Mouse (Mus musculus) myocyte (in vitro differentiated cells): ENCODE measurements at regions not wholly inside any gene's neighbourhood (a gene's known extent, or its start where the extent isn't known, plus 50 kb on each side); places are given as distances from the start of the nearest gene placed in this dataset.

Experiments used
- H3K27me3 ChIP-seq: one replicate; pipeline ENCODE4 v1.6.1; 2011; ENCODE audit not compliant: control insufficient read depth, insufficient read depth, insufficient read length
- H3K36me3 ChIP-seq: one replicate; pipeline ENCODE4 v1.6.1; 2011; ENCODE audit not compliant: control insufficient read depth, insufficient read depth
- H3K4me2 ChIP-seq: one replicate; pipeline ENCODE4 v1.6.1; 2011; ENCODE audit warnings: low read depth, control low read depth
- H3K4me3 ChIP-seq: one replicate; pipeline ENCODE4 v1.5.1; 2011; ENCODE audit warnings: mild to moderate bottlenecking, control low read depth, moderate library complexity
- H3K79me2 ChIP-seq: one replicate; pipeline ENCODE4 v1.6.1; 2011; ENCODE audit not compliant: control insufficient read depth, insufficient read depth
- H3ac ChIP-seq: one replicate; pipeline ENCODE4 v1.6.1; 2011; ENCODE audit not compliant: control insufficient read depth, insufficient read length
- CEBPB ChIP-seq: IDR thresholded peaks from 2 replicates; pipeline ENCODE4 v1.6.1; 2011; ENCODE audit warnings: mild to moderate bottlenecking, moderate library complexity; ENCODE audit not compliant: poor library complexity, insufficient read depth, severe bottlenecking
- E2F4 ChIP-seq: IDR thresholded peaks from one replicate; pipeline ENCODE4 v1.6.1; 2011; ENCODE audit warnings: mild to moderate bottlenecking, control low read depth, moderate library complexity; ENCODE audit not compliant: insufficient read depth
- MAX ChIP-seq: IDR thresholded peaks from one replicate; pipeline ENCODE4 v1.6.1; 2011; ENCODE audit warnings: low read depth, mild to moderate bottlenecking, control low read depth
- MYOD1 ChIP-seq, 3 experiments: IDR thresholded peaks; one replicate each; pipeline ENCODE4 v1.6.1; 2011; ENCODE audit warnings: control low read depth in 2 of 3, low read depth in 2 of 3, mild to moderate bottlenecking in 2 of 3, moderate library complexity in 1 of 3; ENCODE audit not compliant: insufficient read length in 2 of 3, control insufficient read depth in 1 of 3
- MYOG ChIP-seq, 3 experiments: IDR thresholded peaks; one replicate each; pipeline ENCODE4 v1.6.1; 2011; ENCODE audit warnings: control low read depth in 2 of 3, low read depth in 2 of 3, mild to moderate bottlenecking in 2 of 3; ENCODE audit not compliant: insufficient read length in 2 of 3, control insufficient read depth in 1 of 3, insufficient read depth in 1 of 3
- POLR2A ChIP-seq: IDR thresholded peaks from one replicate; pipeline ENCODE4 v1.6.1; 2011; ENCODE audit warnings: low read depth, mild to moderate bottlenecking, control low read depth, moderate library complexity; ENCODE audit not compliant: insufficient read length
- POLR2AphosphoS2 ChIP-seq: IDR thresholded peaks from one replicate; pipeline ENCODE4 v1.6.1; 2011; ENCODE audit warnings: low read depth, control low read depth; ENCODE audit not compliant: insufficient read length
- REST ChIP-seq: IDR thresholded peaks from one replicate; pipeline ENCODE4 v1.6.1; 2011; ENCODE audit warnings: mild to moderate bottlenecking, control low read depth, moderate library complexity; ENCODE audit not compliant: insufficient read depth, insufficient read length
- SRF ChIP-seq: IDR thresholded peaks from one replicate; pipeline ENCODE4 v1.6.1; 2011; ENCODE audit warnings: low read depth; ENCODE audit not compliant: control insufficient read depth, insufficient read length
- TCF12 ChIP-seq: IDR thresholded peaks from one replicate; pipeline ENCODE4 v1.6.1; 2011; ENCODE audit warnings: mild to moderate bottlenecking, control low read depth; ENCODE audit not compliant: poor library complexity, insufficient read depth, severe bottlenecking
- TCF3 ChIP-seq: IDR thresholded peaks from one replicate; pipeline ENCODE4 v1.6.1; 2011; ENCODE audit warnings: low read depth, control low read depth; ENCODE audit not compliant: insufficient read length
- USF1 ChIP-seq: IDR thresholded peaks from one replicate; pipeline ENCODE4 v1.6.1; 2011; ENCODE audit warnings: low read depth, mild to moderate bottlenecking, control low read depth, moderate library complexity

DNA sequence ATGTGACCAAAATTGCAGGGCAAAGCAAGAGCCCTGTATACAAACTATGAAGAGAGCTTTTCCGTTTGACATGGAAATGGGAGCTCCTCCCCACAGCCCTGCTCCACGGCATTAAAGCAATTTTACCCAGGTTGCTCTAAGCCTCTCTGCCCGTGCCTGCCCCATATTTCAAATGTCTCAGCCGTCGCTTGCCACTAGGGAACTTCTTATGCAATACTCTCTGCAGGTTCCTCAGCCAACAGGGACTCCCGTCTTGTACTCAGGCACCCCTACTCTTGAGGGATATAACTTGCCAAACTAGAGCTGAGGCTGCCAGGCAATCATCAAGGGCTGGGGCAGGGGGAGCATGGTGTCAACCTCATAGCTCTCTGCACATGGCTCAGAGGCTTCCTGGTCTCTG, 145.1 kb downstream of the Cdh26 start:
- TF ChIP-seq MAX (no peak), USF1 (no peak), POLR2AphosphoS2 (no peak), REST (no peak), SRF (no peak), POLR2A (no peak), MYOG (IDR thresholded peaks at IDR 0.05; ENCODE audit: control insufficient read depth in 1 of 3, insufficient read depth in 1 of 3, insufficient read length in 2 of 3, low read depth in 2 of 3) (no peak), CEBPB (no peak), MYOD1 (IDR thresholded peaks at IDR 0.05; ENCODE audit: control insufficient read depth in 1 of 3, insufficient read length in 2 of 3, low read depth in 2 of 3) (no peak)
- Histone ChIP-seq H3K79me2 (no peaks in the 10 kb centered on the region), H3ac (no peak overlapping the region), H3K4me3 (no peak overlapping the region), H3K36me3 (no peaks in the 10 kb centered on the region), H3K27me3 (no peaks in the 10 kb centered on the region), H3K4me2 (no peak overlapping the region)

GRCm38 (mm10) chr2:178576067-178576466, 145.7 kb downstream of the Cdh26 start:
- Histone ChIP-seq H3K4me3 (no peak overlapping the region), H3K4me2 (no peak overlapping the region), H3K27me3 (no peaks in the 10 kb centered on the region), H3ac (no peak overlapping the region), H3K36me3 (no peaks in the 10 kb centered on the region), H3K79me2 (no peaks in the 10 kb centered on the region)
- no peak for TF ChIP-seq USF1
- TF ChIP-seq POLR2A: no peak
- no peak for TF ChIP-seq TCF3
- no peak for TF ChIP-seq MYOG (IDR thresholded peaks at IDR 0.05; ENCODE audit: control insufficient read depth in 1 of 3, insufficient read depth in 1 of 3, insufficient read length in 2 of 3, low read depth in 2 of 3)
- no peak for TF ChIP-seq REST
- no peak for TF ChIP-seq E2F4
- TF ChIP-seq MYOD1 (IDR thresholded peaks at IDR 0.05; ENCODE audit: control insufficient read depth in 1 of 3, insufficient read length in 2 of 3, low read depth in 2 of 3): no peak
- TF ChIP-seq POLR2AphosphoS2: no peak
- no peak for TF ChIP-seq SRF
- no peak for TF ChIP-seq MAX
- TF ChIP-seq TCF12: no peak
- TF ChIP-seq CEBPB: no peak

- Histone ChIP-seq H3K27me3 (no peaks in the 10 kb centered on the region), H3K79me2 (no peaks in the 10 kb centered on the region), H3K4me3 (no peak overlapping the region), H3ac (no peak overlapping the region), H3K4me2 (no peak overlapping the region), H3K36me3 (no peaks in the 10 kb centered on the region)
- TF ChIP-seq CEBPB: no peak
- no peak for TF ChIP-seq REST
- no peak for TF ChIP-seq MYOG (IDR thresholded peaks at IDR 0.05; ENCODE audit: control insufficient read depth in 1 of 3, insufficient read depth in 1 of 3, insufficient read length in 2 of 3, low read depth in 2 of 3)
- TF ChIP-seq TCF3: no peak
- TF ChIP-seq SRF: no peak
These were observed 149.2 kb downstream of the Cdh26 start for GRCm38 (mm10) chr2:178579571-178579970.

GRCm38 (mm10) chr2:178581306-178581705, 151.0 kb downstream of the Cdh26 start:
- Histone ChIP-seq H3K4me3 (no peak overlapping the region), H3K36me3 (no peaks in the 10 kb centered on the region), H3K79me2 (no peaks in the 10 kb centered on the region), H3K4me2 (no peak overlapping the region), H3ac (no peak overlapping the region), H3K27me3 (no peaks in the 10 kb centered on the region)
- no peak for TF ChIP-seq USF1
- TF ChIP-seq MYOD1 (IDR thresholded peaks at IDR 0.05; ENCODE audit: control insufficient read depth in 1 of 3, insufficient read length in 2 of 3, low read depth in 2 of 3): no peak
- TF ChIP-seq E2F4: no peak
- no peak for TF ChIP-seq SRF
- TF ChIP-seq MAX: no peak
- TF ChIP-seq MYOG (IDR thresholded peaks at IDR 0.05; ENCODE audit: control insufficient read depth in 1 of 3, insufficient read depth in 1 of 3, insufficient read length in 2 of 3, low read depth in 2 of 3): no peak
- no peak for TF ChIP-seq POLR2AphosphoS2
- no peak for TF ChIP-seq REST
- no peak for TF ChIP-seq TCF3
- TF ChIP-seq TCF12: no peak
- no peak for TF ChIP-seq POLR2A
- no peak for TF ChIP-seq CEBPB

GRCm38 (mm10) chr2:178584970-178585566, 154.7 kb downstream of the Cdh26 start:
- H3ac ChIP-seq: no peak overlapping the region
- no peaks in the 10 kb centered on the region for H3K79me2 ChIP-seq
- no peak for TF ChIP-seq USF1
- H3K36me3 ChIP-seq: no peaks in the 10 kb centered on the region
- H3K4me2 ChIP-seq: no peak overlapping the region
- no peak overlapping the region for H3K4me3 ChIP-seq
- no peaks in the 10 kb centered on the region for H3K27me3 ChIP-seq
